Mouse (Mus musculus): ENCODE measurements at regions not wholly inside any gene's neighbourhood (a gene's known extent, or its start where the extent isn't known, plus 50 kb on each side); places are given as distances from the start of the nearest gene placed in this dataset.

DNA sequence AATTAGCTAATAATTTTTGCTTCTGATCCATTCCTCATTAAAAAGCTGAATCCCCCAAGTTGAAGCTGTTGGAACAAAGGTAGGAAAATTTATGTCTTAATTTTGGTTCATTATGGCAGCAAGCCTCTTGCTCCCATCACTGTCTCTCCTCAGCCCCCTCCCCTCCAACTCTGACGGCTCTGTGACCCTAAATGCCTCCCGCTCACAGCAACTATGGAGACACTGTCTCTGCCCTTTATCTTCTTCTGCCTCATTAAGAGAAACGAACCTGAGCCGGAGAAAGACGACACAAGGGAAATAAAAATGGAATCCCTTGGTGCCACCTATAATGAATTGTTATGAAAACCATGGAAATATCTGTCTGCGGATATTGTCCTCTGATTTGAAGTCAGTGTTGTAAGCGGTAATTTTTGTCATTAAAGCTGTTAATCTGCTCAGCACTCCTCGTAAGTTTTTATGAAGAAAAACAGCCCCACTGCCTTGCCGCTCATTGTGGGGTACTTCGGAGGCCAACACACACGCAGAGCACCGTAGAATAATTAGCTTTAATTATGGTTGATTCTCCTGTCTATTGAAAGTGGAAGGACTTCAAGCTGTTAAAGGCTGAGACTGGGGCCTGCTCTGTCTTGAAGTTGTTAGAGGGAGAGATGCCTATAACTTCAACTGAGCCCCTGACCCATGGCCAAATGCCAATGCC, 208.1 kb upstream of the Clint1 start:
- no peak for DNase-seq (ENCODE audit: low read depth, low spot score)

DNA sequence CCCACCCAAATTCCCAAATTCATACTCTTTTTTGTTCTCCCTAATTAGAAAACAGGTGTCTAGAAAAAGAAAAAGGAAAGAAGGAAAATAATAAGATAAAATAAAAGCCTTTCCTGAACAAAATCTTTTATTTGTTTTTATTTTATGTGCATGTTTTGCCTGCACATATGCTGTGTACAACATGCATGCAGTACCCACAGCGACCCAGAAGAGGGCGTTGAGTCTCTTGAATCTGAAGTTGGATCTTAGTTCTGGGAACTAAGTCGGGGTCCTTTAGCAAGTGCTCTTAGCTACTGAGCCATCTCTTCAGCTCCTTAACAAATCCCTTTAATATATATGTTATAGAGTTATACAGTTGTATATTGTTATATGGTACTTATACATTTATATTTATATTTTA, 206.0 kb upstream of the Clint1 start:
- peak; percentile 75 for DNase-seq (ENCODE audit: low read depth, low spot score)

GRCm38 (mm10) chr11:45647888-45648287, 204.0 kb upstream of the Clint1 start:
- DNase-seq (ENCODE audit: low read depth, low spot score): peak; percentile 34

GRCm38 (mm10) chr11:45656260-45656659, 195.6 kb upstream of the Clint1 start:
- no peak for DNase-seq (ENCODE audit: low read depth, low spot score)

DNA sequence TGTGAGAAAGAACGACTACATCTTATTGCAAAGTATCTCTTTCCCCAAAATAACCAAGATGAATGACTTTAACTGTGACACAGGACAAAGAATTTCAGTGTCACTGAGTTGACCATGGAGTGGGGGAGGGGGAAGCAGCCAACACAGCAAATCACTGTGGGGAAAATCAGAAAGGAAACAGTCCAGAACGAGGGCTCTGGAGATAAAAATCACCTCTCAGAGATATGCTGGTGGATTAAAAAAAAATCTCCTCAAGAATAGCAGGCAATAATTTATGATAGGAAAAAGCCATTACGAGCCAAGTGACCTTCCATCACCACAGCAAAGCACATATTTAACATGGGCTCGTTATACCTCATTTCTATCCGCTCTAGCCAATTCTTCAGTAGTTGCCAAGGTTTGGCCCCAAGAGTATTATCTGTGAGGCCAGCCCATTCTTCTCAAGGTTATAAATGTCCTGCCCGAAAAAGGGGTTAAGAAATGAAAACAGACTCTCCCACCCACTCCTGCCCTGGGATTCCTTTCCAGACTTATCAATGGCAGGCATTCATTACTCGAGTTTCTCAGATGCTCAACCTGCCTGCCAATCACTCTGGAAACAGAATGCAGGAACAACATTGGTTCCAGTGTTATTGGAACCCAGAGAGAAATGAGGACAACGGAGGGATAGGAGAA, 181.6 kb upstream of the Clint1 start:
- no peak for DNase-seq (ENCODE audit: low read depth, low spot score)

GRCm38 (mm10) chr11:45678666-45679292, 173.1 kb upstream of the Clint1 start:
- DNase-seq (ENCODE audit: low read depth, low spot score): peak; percentile 60

- DNase-seq (ENCODE audit: low read depth, low spot score): no peak
These were observed 172.6 kb upstream of the Clint1 start for GRCm38 (mm10) chr11:45679293-45679673.

- DNase-seq (ENCODE audit: low read depth, low spot score): no peak
These were observed 166.3 kb upstream of the Clint1 start for GRCm38 (mm10) chr11:45685571-45685970.

- no peak for DNase-seq (ENCODE audit: low read depth, low spot score)
These were observed 158.6 kb upstream of the Clint1 start for GRCm38 (mm10) chr11:45693206-45693605.

DNA sequence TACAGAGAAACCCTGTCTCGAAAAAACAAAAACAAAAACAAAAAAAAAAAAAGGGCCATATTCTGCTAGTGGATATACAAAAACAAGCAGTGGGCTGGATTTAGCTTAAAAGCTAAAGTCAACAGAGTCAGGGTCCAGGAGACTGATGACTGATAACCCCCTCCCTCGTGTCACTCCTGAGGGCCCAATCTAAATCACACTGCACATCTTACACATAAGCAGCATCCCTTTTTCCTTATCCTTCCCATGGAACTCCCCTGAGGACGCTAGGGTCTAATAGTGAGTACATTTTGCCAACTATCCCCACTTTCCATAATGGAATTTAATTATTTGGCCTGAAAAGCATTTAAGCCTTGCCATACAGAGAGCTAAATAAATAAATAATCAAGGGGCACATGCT, 150.3 kb upstream of the Clint1 start:
- DNase-seq (ENCODE audit: low read depth, low spot score): no peak

DNA sequence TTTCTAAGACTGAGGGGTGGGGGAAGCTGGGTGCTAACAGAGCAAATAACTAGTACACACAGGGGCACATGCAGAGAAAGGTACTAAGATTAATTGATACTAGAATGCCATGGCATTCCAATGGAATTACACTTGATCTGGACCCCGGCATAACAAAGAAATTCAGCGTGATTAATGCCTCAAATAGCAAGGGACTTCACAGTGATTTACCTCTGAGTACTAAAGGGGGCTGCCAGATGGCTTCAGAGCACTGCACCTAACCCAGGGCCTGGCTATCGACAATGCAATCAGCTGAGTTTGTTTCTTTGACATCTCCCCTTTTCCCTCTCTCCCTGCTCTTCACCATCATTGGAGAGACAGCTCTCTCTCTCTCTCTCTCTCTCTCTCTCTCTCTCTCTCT, 148.9 kb upstream of the Clint1 start:
- DNase-seq (ENCODE audit: low read depth, low spot score): no peak

GRCm38 (mm10) chr11:45704411-45704810, 147.4 kb upstream of the Clint1 start:
- DNase-seq (ENCODE audit: low read depth, low spot score): peak; percentile 57

DNA sequence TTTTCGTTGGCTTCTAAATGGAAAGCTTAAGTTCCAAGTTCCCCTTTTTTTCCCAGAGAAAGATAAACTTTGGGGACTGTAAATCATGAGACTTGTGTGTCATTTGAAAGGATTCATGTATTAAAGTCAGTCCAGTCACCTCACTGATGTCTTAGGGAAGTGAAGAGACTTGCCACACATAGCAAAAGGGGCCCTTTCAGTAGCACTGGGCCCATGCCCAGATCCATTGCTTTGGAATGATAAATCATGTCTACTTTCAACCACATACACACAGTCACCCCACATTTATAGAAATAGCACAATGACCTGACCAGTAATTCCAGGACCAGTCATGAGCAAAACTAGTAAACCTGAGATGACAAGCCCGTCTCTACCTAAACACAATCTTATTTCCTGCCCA, 133.2 kb upstream of the Clint1 start:
- DNase-seq (ENCODE audit: low read depth, low spot score): no peak

GRCm38 (mm10) chr11:45719821-45720220, 132.0 kb upstream of the Clint1 start:
- peak; percentile 12 for DNase-seq (ENCODE audit: low read depth, low spot score)

GRCm38 (mm10) chr11:45736561-45736960, 115.3 kb upstream of the Clint1 start:
- DNase-seq (ENCODE audit: low read depth, low spot score): peak; percentile 27

DNA sequence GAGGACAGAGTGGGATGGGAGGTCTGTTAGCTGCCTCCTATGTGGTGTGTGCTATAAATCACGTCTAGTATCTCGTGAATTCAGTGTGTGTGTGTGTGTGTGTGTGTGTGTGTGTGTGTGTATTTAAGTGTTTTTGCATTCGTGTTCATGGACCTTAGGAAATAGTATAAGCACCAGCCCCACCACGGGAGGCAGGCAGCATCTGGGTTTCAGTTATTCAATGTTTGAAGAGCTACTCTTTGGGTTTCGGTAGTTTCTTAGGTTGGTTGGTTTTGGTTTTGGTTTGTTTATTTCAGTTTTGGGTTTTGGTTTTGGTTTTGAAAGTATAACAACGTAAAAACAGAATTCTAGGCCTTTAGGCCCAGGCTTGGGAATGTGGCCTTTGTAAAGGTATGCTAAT, 113.5 kb upstream of the Clint1 start:
- peak; percentile 29 for DNase-seq (ENCODE audit: low read depth, low spot score)

GRCm38 (mm10) chr11:45745941-45746340, 105.9 kb upstream of the Clint1 start:
- DNase-seq (ENCODE audit: low read depth, low spot score): peak; percentile 62

- DNase-seq (ENCODE audit: low read depth, low spot score): no peak
These were observed 101.6 kb upstream of the Clint1 start for GRCm38 (mm10) chr11:45750249-45750648.

- DNase-seq (ENCODE audit: low read depth, low spot score): peak; percentile 83
These were observed 99.6 kb upstream of the Clint1 start for GRCm38 (mm10) chr11:45752237-45752636.

DNA sequence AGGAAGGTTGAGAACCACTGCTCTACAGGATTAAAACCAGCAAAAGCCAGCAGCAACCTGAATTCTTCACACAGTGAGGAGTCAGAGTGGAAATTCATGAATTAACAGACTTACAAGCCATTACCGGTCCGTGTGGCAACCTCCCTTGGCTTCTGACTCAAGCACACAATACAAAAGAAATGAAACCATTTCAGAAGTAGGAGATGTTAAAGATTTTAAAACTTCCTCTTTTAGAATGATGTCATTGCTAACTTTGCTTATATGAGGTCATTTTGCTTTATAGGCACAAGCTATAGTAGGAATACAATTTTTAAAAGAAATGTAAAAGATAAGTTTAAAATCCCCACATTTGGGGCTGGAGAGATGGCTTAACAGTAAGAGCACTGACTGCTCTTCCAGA, 99.1 kb upstream of the Clint1 start:
- no peak for DNase-seq (ENCODE audit: low read depth, low spot score)

DNA sequence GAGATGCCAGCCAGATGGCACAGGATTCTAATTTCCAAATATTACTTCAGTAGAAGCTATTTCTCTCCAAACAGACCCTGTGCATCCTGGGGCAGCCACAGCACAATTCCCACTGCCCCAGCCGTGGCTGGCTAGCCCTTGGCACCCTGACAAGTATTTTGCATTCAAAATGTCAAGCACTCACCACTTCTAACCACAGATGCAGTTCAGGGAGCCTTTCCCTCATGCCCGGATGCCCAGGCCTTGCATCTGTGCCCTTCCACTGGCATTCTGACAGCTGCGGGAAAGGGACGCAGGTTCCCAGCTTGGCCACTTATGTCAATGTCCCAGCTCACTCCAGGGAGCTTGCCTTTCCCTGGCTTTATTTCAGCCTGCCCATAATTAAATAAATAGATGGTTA, 84.8 kb upstream of the Clint1 start:
- no peak for DNase-seq (ENCODE audit: low read depth, low spot score)

- DNase-seq (ENCODE audit: low read depth, low spot score): no peak
These were observed 69.4 kb upstream of the Clint1 start for GRCm38 (mm10) chr11:45782435-45782834.

DNA sequence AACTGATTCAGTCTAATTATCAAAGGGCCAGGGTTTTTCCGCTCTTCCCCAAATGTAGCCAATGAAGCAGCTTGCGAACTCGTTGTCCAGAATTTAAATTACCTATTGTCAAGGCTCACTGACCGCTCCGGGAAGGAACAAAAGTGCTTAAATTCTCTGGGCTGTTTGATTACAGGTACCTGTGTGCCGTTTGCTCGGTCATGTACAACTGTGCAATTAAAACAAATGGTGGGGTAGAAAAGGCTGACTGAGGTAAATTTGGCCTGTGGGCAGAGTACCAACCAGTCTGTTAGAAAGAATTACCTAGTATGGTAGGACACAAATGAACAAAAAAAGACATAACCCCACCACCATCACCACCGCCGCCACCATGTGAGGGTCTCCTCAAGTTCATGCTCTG, 66.0 kb upstream of the Clint1 start:
- no peak for DNase-seq (ENCODE audit: low read depth, low spot score)

All from R1 (cell line).